Mouse (Mus musculus): ENCODE results near the gene Gfi1. TPM values are rescaled to one million over a fixed set of nuclear protein-coding genes. Genes with fewer than 3 reads are reported as not detected.

Gfi1 gene
- total and polyA plus RNA-seq, 3 experiments: 0.99 to 1.5 (median 1.4) TPM

- TF ChIP-seq BHLHE40 (IDR thresholded peaks at IDR 0.05; ENCODE audit: low read depth, low read length): no peak
- no peak for TF ChIP-seq USF1 (IDR thresholded peaks at IDR 0.05; ENCODE audit: low read depth, low read length)
- TF ChIP-seq MAX (IDR thresholded peaks at IDR 0.05; ENCODE audit: low read length): no peak
- TF ChIP-seq JUN (IDR thresholded peaks at IDR 0.05; ENCODE audit: insufficient read depth, low read depth, low read length): no peak
- no peak for TF ChIP-seq HCFC1 (IDR thresholded peaks at IDR 0.05; ENCODE audit: low read depth, low read length)
- TF ChIP-seq MYC (IDR thresholded peaks at IDR 0.05; ENCODE audit: low read depth, low read length): no peak
- TF ChIP-seq ZNF384 (IDR thresholded peaks at IDR 0.05; ENCODE audit: low read depth, low read length): no peak
- dilution Hi-C loops (cut with MboI; ENCODE audit: extremely low pct_ligation_motif_present, extremely low pct_unique_long_range_greater_than_20kb, low sequenced_read_pairs): no loop called here
- in situ Hi-C loops (cut with MboI; ENCODE audit: low pct_ligation_motif_present, low pct_unique_long_range_greater_than_20kb, low sequenced_read_pairs): no loop called here
These were observed 26.9 kb downstream of the Gfi1 start for GRCm38 (mm10) chr5:107698888-107699287.

GRCm38 (mm10) chr5:107695019-107695418, 30.8 kb downstream of the Gfi1 start:
- dilution Hi-C loops (cut with MboI; ENCODE audit: extremely low pct_ligation_motif_present, extremely low pct_unique_long_range_greater_than_20kb, low sequenced_read_pairs): no loop called here
- peaks cover 0 to 11% of the 10 kb centered on the region in 2 experiments; a peak in 2 of 4 replicates for H3K4me1 ChIP-seq (ENCODE audit: control insufficient read depth in 1 of 2, insufficient read depth in 2 of 2)
- TF ChIP-seq ZMIZ1 (IDR thresholded peaks at IDR 0.05; ENCODE audit: low read depth, low read length): no peak
- TF ChIP-seq TBP (conservative IDR thresholded peaks at IDR 0.05; ENCODE audit: low read depth, low read length): no peak
- no peak for TF ChIP-seq POLR2A (IDR thresholded peaks at IDR 0.05; ENCODE audit: low read depth, low read length)
- TF ChIP-seq RAD21 (IDR thresholded peaks at IDR 0.05; ENCODE audit: low read depth, low read length): no peak
- TF ChIP-seq GABPA (IDR thresholded peaks at IDR 0.05; ENCODE audit: insufficient replicate concordance, low read depth, low read length): no peak
- TF ChIP-seq SIN3A (IDR thresholded peaks at IDR 0.05; ENCODE audit: low read length): no peak
- no peak for TF ChIP-seq POLR2AphosphoS2 (IDR thresholded peaks at IDR 0.05; ENCODE audit: low read depth, low read length)
- TF ChIP-seq JUND (conservative IDR thresholded peaks at IDR 0.05; ENCODE audit: low read depth, low read length): no peak
- TF ChIP-seq ZC3H11A (IDR thresholded peaks at IDR 0.05; ENCODE audit: low read depth, low read length): no peak
- TF ChIP-seq PAX5 (IDR thresholded peaks at IDR 0.05; ENCODE audit: low read length): no peak

More at GRCm38 (mm10) chr5:107698888-107699287, 26.9 kb downstream of the Gfi1 start:
- H3K36me3 ChIP-seq (replicated peaks in 1 of 2; ENCODE audit: control insufficient read depth in 1 of 2, insufficient read depth in 1 of 2, low read length in 1 of 2): no peaks in the 10 kb centered on the region
- H3K9me3 ChIP-seq (replicated peaks; ENCODE audit: low read length): peaks cover 6% of the 10 kb centered on the region
- DNase-seq (ENCODE audit: extremely low read depth): no peak
- H3K4me3 ChIP-seq (replicated peaks in 1 of 3; ENCODE audit: low read depth in 2 of 3, low read length in 2 of 3, poor library complexity in 1 of 3): no peak overlapping the region
- H3K4me1 ChIP-seq (ENCODE audit: control insufficient read depth in 1 of 2, insufficient read depth in 2 of 2): peaks cover 10 to 36% of the 10 kb centered on the region in 2 experiments
- no peaks in the 10 kb centered on the region for H3K27me3 ChIP-seq (replicated peaks)
- H3K9ac ChIP-seq (ENCODE audit: insufficient read depth, low read depth): no peak overlapping the region
- H3K27ac ChIP-seq (ENCODE audit: insufficient read depth, low read depth): no peak overlapping the region
- no peaks in the 10 kb centered on the region for H3K79me2 ChIP-seq (replicated peaks; ENCODE audit: control insufficient read depth, extremely low read depth, insufficient read depth, poor library complexity, severe bottlenecking)
- no peak overlapping the region for H3K4me2 ChIP-seq (ENCODE audit: insufficient read depth, low read depth, poor library complexity, severe bottlenecking)

More at GRCm38 (mm10) chr5:107695019-107695418, 30.8 kb downstream of the Gfi1 start:
- no peaks in the 10 kb centered on the region for H3K79me2 ChIP-seq (replicated peaks; ENCODE audit: control insufficient read depth, extremely low read depth, insufficient read depth, poor library complexity, severe bottlenecking)
- no peaks in the 10 kb centered on the region for H3K27me3 ChIP-seq (replicated peaks)
- H3K27ac ChIP-seq (ENCODE audit: insufficient read depth, low read depth): no peak overlapping the region
- DNase-seq (ENCODE audit: extremely low read depth): no peak
- in situ Hi-C loops (cut with MboI; ENCODE audit: low pct_ligation_motif_present, low pct_unique_long_range_greater_than_20kb, low sequenced_read_pairs): no loop called here
- H3K4me2 ChIP-seq (ENCODE audit: insufficient read depth, low read depth, poor library complexity, severe bottlenecking): no peak overlapping the region
- no peak overlapping the region for H3K4me3 ChIP-seq (replicated peaks in 1 of 3; ENCODE audit: low read depth in 2 of 3, low read length in 2 of 3, poor library complexity in 1 of 3)
- no peaks in the 10 kb centered on the region for H3K36me3 ChIP-seq (replicated peaks in 1 of 2; ENCODE audit: control insufficient read depth in 1 of 2, insufficient read depth in 1 of 2, low read length in 1 of 2)
- H3K9me3 ChIP-seq (replicated peaks; ENCODE audit: low read length): peaks cover 6% of the 10 kb centered on the region
- no peak overlapping the region for H3K9ac ChIP-seq (ENCODE audit: insufficient read depth, low read depth)

Data from CH12.LX (cell line).